Mouse (Mus musculus) erythroid progenitor cell, adult 5-6 weeks (primary cell): ENCODE measurements around the gene Galnt15. TPM values are rescaled to one million over a fixed set of nuclear protein-coding genes. Genes with fewer than 3 reads are reported as not detected.

ENCODE experiments used
- ATAC-seq: replicated peaks from 2 replicates; pipeline ENCODE4 v1.8.0; 2016; ENCODE audit warnings: moderate number of reproducible peaks, mild to moderate bottlenecking, moderate TSS enrichment, inconsistent platforms; ENCODE audit not compliant: poor library complexity, low FRiP score, severe bottlenecking
- total RNA-seq, 2 experiments: library from RNA; stranded (forward) in 1 of 2; stranded (reverse) in 1 of 2; fragments of 150-400 nt in 1 of 2; fragments of 186-747, 209-891 nt in 1 of 2; gene quantifications; 2 replicates each; pipeline versions ENCODE4 v1.2.3 to v1.2.4; 2015 to 2017; ENCODE audit warnings: low replicate concordance in 2 of 2

Galnt15 gene
- total RNA-seq (2015; ENCODE audit: low replicate concordance) (not detected in 2 replicates), total RNA-seq (2017; ENCODE audit: low replicate concordance) (0.13 TPM in 1 of 2 replicates, not detected in the other)

GRCm38 (mm10) chr14:32028681-32029091, at the start of gene Galnt15:
Gene Galnt15, plus strand, starts transcription at chr14:32028989.
- ATAC-seq: no peak

GRCm38 (mm10) chr14:31994021-31994420, 34.8 kb upstream of the Galnt15 start:
- ATAC-seq: no peak

- no peak for ATAC-seq
Measured at GRCm38 (mm10) chr14:32000941-32001340, 27.8 kb upstream of the Galnt15 start.

- ATAC-seq: no peak
Measured at GRCm38 (mm10) chr14:32002502-32003338, 26.1 kb upstream of the Galnt15 start.

GRCm38 (mm10) chr14:32003904-32004596, 24.7 kb upstream of the Galnt15 start:
- ATAC-seq: no peak

- no peak for ATAC-seq
Measured at GRCm38 (mm10) chr14:32005673-32006261, 23.0 kb upstream of the Galnt15 start.

GRCm38 (mm10) chr14:32007654-32008335, 21.0 kb upstream of the Galnt15 start:
- ATAC-seq: no peak

DNA sequence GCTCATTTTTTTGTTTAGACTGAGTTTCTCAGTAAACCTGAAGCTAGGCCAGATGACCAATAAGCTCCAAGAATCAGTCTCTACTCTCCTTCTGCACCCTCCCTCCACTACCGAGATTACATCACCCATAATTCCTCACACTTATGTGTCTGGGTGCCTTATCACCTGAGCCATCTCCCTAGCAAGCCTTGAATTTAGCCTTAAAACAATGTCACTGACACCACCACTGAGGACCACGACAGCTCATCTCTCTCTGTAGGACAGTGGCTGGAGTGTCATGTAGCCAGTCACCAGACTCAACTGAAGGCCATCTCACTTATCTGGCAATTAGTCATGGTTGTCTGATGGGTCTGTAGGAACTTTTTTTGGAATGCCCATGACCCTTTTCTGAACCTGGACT, 19.1 kb upstream of the Galnt15 start:
- ATAC-seq: no peak

DNA sequence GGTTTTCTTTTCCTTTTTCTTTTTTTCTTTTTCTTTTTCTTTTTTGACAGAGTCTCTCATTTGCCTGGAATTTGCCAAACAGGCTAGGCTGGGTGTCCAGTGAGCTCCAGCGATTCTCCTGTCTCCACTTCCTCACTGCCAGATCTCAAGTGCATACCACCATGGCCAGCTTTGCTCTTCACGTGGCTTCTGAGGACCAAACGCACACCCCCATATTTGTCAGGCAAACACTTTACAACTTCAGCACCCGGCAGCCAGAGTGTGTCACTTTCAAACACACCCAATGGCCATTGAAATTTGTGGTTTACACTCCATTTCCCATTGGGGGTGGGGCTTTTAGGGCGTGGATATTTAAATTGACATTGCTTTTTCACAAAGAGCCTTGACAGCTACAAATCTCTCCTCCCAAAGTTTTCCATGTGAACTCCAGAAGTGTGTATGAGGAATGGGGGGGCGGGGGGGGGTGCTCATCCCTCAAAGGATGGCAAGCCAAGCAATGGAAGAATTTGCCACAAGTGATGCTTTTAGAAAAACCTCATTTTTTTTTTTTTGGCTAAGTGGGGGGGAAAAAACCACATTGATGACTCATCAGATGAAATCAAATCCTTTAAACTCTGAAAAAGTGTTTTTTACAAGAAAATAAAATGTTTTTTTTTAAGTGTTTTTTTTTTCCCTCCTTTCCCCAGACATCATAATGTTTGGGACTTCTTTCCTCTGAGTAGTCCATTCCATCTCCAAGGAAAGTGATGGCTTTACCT, 17.1 kb upstream of the Galnt15 start:
- no peak for ATAC-seq

- ATAC-seq: no peak
Measured at GRCm38 (mm10) chr14:32015131-32015770, 13.5 kb upstream of the Galnt15 start.

- ATAC-seq: no peak
Measured at GRCm38 (mm10) chr14:32016466-32016865, 12.3 kb upstream of the Galnt15 start.

GRCm38 (mm10) chr14:32016921-32017320, 11.9 kb upstream of the Galnt15 start:
- no peak for ATAC-seq

GRCm38 (mm10) chr14:32017448-32017847, 11.3 kb upstream of the Galnt15 start:
- ATAC-seq: no peak

GRCm38 (mm10) chr14:32019091-32019490, 9.7 kb upstream of the Galnt15 start:
- ATAC-seq: no peak

DNA sequence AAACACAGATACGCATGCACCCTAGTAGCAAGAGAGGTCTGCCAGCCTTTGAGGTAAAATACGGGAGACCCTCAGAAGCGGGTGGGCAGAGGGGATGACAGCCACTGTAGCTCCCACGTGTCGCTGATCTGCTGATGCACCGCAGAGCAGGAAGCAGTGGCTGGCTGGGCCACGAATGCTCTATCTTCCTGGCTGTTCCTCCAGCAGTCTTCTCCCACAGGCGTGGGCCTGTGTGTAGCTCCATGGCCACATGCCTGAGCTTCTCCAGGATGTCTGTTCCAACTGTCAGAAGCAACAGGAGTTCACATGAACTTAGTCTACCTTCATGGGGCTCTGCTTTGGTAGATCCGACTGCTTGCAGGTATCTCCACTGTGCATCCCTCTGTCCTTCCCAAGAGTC, 6.8 kb upstream of the Galnt15 start:
- ATAC-seq: no peak

DNA sequence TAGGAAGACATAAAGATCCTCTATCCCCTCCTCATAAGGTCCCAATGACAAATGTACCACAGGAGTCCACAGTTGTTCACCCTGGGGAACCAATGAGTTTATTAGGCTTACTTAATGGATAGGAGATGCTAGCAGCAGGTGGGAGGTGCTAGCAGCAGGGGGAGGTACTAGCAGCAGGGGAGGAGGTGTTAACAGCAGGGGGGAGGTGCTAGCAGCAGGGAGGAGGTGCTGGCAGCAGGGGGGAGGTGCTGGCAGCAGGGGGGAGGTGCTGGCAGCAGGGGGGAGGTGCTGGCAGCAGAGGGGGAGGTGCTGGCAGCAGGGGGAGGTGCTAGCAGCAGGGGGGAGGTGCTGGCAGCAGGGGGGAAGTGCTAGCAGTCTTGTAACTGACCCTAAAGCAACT, 6.3 kb upstream of the Galnt15 start:
- ATAC-seq: no peak

DNA sequence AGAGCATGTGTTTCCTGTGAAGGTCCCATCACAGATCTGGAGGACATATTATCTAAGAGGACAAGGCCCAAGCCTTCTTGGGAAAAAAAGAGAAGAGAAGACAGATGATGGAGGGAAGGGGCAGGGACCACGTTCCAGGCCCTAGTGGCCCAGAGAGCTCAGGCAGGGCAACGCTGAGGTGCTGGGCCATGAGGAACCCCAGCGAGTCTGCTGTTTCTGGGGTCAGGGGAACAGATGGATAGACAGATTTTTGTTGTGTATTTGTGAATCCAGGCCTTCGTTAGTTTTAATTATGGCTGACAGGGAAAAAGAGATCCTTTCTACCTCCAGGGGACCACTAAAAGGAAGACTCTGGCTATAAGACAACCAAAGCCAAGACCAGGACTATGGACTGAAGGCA, 4.9 kb upstream of the Galnt15 start:
- no peak for ATAC-seq

- no peak for ATAC-seq
Measured at GRCm38 (mm10) chr14:32027218-32027617, 1.6 kb upstream of the Galnt15 start.

- ATAC-seq: no peak
Measured at GRCm38 (mm10) chr14:32029411-32029992, 713 bp downstream of the Galnt15 start.
